Mouse (Mus musculus): ENCODE data around the gene Odr4. TPM values are rescaled to one million over a fixed set of nuclear protein-coding genes. Genes with fewer than 3 reads are reported as not detected.

The Odr4 gene
- polyA plus RNA-seq, 1 experiment from 2014 or later: 36.4 TPM

Other genes starting within 250 kb of the Odr4 start
- not detected in 2 replicates for gene Pdc, start 73.7 kb downstream of the Odr4 start, polyA plus RNA-seq (2016; fragmentation: Nextera tagmentation; extraction: Ambion mirVana)
- gene Tpr, start 242 bp downstream of the Odr4 start, polyA plus RNA-seq (2016; fragmentation: Nextera tagmentation; extraction: Ambion mirVana): 212 and 218 TPM in 2 replicates
- 0.70 and 0.78 TPM in 2 replicates for gene Prg4, start 73.1 kb upstream of the Odr4 start, polyA plus RNA-seq (2016; fragmentation: Nextera tagmentation; extraction: Ambion mirVana)

Measured in limb, embryonic 12.5 days (tissue).